Mouse (Mus musculus): ENCODE results near the gene Gm42906. TPM values are rescaled to one million over a fixed set of nuclear protein-coding genes. Genes with fewer than 3 reads are reported as not detected.

Gm42906 gene
- total RNA-seq, 2 experiments from 2014 or later, result not detected

DNA sequence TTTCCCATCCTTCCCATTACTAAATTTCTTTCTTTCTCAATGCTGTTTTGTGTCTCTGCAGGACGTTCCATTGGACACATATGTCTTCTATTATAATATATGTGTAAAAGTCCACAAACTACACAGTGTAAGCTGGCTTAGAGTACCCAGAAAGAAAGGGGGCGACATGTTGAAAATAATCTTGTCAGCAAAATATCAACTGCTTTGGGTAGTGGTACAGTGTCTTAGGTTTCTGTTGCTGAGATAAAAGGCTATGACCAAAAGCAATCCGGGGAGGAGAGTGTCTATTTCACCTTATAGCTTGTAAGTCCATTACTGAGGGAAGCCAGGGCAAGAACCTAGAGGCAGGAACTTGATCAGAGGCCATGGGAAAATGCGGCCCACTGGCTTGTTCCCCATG is 293.8 kb downstream of the Gm42906 start:
- no peak for ATAC-seq (replicated peaks; ENCODE audit: low FRiP score, poor library complexity, severe bottlenecking)

DNA sequence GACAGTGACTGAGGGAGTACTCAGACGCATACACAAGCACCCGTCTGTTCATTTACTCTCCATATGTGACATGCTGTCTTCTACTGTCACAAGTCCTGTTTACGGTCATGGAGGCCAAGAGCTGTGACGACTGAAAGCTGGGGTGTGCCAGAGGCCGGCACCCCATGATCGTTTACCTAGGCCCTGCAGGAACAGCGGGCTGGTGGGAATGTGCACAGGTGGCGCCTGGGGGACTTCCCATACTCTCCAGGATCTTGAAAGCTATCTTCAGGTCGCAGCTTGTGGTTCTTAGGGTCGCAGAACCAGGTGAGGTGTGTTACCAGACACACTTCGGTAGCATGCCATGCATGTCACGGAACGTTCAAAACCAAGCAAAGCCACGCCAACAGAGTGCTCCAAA is 294.2 kb downstream of the Gm42906 start:
- ATAC-seq (replicated peaks; ENCODE audit: low FRiP score, poor library complexity, severe bottlenecking), result no peak

DNA sequence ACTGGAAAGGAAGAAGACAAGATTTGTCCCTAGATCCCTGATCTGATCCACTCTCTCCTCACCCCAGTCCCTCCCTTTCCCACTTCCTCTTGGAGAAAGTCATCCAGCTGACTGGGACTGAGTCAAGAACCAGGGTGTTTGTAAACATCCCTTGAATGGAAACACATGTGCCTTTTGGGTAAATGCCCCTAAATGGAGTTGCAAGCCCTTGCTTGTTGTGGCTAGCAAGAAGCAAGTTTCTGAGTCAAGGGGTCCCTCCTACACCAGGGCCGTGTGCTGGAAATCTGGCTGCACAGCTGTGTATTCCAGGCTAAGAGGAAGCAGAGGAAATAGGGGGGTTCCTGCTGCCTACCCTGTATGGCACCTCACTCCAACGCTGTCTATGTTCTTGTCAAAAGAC is 298.2 kb downstream of the Gm42906 start:
- no peak for ATAC-seq (replicated peaks; ENCODE audit: low FRiP score, poor library complexity, severe bottlenecking)

DNA sequence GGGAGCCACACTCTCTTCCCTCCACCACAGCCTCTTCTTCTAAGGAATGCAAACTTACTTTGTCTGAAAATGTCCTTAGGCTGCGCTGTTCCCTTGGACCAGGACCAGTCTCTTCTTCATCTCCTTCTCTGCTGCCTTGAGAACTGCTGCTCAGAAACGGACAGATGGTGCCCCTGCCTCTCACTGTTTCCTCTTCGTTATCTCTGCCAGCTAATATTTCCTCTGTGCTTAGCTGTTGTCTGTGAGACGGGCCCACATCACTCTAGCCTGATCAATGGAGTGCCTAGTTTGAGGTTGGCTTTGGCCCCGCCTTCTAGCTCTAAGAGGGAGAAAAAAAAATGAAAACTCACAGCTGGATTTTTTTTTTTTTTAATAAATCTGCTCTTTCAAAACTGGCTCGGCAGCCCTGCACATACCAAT is 300.7 kb downstream of the Gm42906 start:
- no peak for ATAC-seq (replicated peaks; ENCODE audit: low FRiP score, poor library complexity, severe bottlenecking)

DNA sequence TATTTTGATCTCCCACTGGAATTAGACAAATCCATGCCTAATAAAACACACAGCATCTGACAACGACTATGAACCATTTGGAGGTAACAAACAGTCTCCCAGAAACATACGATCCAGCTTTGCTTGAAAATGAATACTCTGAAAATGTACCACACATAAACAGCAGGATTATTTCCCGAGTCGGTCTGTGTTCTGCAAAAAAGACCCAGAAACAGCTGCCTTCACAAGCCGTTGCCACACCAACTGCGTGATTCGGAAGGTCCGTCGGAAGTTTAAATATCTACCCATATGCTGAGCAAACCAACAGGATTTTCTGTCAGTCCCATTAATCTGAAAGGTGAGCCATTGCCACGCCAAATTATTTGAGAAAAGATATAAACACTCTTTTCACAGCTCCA is 301.4 kb downstream of the Gm42906 start:
- ATAC-seq (replicated peaks; ENCODE audit: low FRiP score, poor library complexity, severe bottlenecking), result no peak

DNA sequence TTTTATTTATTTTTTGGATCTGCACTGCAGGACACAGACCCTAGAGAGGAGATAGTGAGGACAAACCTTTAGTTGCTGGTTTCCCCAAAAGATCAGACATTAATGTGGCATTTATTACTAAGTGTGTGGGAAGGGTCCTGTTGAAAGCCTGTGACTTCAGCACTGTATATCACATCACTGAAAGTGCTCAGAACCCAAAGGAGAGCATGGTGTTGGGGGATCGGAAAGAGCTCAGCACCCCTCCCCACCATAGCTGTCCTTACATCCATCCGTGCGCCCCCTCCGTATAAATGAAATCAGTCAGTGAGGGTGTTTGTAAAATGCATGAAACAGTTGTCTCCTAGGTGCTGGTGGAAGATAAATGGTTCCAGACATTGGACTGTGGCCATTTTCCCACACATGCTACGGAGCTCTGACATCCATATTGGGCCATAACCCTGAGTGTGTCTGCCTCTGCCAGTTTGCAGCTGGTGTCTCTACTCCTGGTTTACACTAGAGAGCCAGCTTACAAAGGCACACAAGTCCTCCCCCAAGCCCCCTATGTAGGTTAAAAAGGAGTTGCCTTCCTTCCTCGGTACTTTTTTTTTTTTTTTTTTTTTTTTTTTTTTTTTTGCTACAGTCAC is 301.9 kb downstream of the Gm42906 start:
- ATAC-seq (replicated peaks; ENCODE audit: low FRiP score, poor library complexity, severe bottlenecking), result no peak

DNA sequence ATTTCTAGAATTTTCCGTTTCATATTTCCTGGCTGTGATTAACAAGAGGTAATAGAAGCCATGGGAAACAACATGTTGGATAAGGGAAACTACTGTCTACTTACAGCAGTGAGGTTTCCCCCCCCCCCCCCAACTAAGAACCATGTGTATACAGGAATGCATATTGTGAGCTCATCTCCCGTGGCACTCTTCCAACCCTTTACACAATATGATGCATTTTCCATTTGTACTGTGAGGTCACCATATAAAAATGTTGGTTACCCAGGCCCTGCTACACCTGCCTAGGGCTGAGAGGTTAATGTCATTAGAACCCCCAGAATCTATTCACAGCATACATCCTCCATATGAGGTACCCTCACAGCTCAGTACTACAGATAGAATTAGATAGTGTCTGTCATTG is 310.1 kb downstream of the Gm42906 start:
- no peak for ATAC-seq (replicated peaks; ENCODE audit: low FRiP score, poor library complexity, severe bottlenecking)

DNA sequence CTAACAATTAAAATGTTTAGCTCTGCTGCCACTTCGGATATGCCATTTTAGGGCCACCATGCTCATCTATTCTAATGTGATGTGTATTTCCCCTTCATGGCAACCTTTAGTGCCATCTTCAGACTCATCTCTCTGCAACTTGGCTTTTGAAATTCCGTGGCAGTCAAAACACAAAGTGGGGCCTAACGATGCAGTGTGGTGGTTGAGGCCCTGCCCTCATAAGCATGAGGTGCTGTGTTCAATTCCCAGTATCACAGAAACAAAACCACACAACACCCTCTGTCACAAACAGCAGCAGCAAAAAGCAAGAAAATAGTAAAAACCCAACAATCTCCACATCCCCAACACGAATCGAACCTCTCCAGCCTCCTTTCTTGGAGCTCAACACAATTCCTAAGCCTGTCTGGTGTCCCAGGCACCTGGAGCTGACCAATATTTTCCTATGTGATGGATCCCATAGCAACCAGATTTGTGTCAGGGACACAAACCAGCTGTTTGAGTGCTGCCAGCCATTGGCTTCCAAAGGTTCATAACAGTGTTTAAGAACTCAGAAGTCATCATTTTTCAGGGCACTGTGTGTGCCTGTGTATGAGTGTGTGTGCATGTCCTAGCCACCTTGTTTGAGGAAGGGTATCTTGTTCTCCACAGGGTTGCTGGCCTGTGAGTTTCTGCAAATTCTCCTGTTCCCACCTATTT is 311.6 kb downstream of the Gm42906 start:
- no peak for ATAC-seq (replicated peaks; ENCODE audit: low FRiP score, poor library complexity, severe bottlenecking)

DNA sequence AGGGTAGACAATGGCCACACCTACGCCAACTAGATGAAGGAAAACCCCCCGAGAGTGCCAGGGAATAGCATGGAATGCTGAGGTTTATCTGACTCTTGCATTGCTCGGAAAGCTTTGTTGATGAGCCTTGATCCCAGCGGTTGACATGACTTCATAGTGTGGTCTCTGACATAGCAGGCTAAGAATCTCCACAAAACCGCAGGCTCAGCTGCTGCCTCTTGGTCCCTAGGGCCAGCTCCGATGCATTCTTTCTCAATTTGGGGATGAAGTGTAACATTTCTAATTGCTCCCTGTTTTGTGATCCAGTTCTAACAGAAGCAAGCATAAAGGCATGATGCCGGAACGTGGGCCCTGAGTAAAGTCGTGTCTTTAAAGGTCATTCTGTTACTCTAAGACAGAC is 315.2 kb downstream of the Gm42906 start:
- ATAC-seq (replicated peaks; ENCODE audit: low FRiP score, poor library complexity, severe bottlenecking), result no peak

DNA sequence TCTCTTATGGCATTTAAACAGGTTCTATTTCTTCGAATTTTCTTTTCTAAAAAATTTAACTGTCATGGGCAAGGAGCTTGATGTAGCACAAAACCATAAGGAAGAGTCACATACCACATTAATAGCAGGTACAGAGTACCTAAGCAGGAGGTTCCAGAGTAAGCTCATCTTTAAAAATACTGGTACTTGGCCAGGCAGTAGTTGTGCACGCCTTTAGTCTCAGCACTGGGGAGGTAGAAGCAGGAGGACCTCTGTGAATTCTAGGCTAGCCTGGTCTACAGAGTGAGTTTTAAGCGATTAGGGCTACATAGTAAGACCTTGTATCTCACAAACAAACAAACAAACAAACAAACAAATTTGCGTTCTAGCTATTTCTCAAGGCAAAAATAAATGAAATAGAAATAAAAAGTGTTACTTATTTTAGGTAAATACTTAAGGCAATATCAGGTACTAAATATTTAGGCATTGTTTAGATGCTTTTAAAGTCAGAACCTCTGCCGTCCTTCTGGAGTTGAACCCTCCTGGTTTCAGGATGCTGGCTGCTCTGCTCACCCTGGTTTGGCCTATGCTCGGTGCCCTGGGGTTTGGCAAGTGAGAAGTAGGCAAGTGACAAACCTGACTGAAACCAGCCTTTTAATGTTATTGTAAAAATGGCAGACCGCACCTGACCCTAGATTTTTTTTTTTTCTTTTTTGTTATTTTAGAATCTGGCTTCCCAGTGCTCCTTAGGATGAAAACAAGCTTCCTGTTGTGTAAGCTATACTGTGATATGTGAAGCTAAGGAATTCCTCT is 316.7 kb downstream of the Gm42906 start:
- no peak for ATAC-seq (replicated peaks; ENCODE audit: low FRiP score, poor library complexity, severe bottlenecking)

DNA sequence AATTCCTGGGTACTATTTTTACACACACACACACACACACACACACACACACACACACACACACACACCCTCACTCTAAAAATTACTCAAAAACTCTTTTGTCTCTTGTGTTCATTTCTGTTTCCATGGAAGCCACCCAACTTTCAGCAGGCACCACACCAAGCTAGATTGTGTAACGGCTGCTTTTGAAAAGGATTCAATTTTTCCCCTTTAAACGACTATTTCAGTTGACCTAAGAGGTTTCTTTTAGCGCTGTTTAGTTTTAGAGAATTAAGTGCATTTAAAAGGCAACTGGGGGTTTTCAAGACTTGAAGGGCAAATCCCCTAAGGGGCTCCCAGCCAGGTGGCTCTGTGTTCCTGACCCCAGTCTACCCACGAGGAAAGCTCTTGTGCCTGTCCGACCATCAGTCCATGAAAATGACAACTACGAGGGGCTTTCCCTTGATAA is 317.5 kb downstream of the Gm42906 start:
- no peak for ATAC-seq (replicated peaks; ENCODE audit: low FRiP score, poor library complexity, severe bottlenecking)

DNA sequence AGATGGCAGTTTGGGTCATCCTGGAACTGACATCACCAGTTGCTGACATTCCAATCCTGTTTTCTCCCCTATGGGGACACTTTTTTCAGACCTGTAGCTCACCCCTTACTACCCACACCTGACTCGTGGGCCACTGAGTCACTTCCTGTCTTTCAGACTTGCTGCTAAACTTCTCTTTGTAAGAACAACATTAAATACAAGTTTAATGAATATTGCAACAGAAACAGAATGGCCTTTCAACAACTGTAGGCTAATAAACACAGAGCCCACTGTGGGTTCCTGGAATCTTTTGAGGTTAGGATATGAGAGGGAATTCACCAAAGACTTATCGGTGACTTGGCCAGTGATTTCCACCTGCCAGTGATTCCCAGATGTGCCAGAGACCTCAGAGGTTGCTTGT is 318.1 kb downstream of the Gm42906 start:
- no peak for ATAC-seq (replicated peaks; ENCODE audit: low FRiP score, poor library complexity, severe bottlenecking)

DNA sequence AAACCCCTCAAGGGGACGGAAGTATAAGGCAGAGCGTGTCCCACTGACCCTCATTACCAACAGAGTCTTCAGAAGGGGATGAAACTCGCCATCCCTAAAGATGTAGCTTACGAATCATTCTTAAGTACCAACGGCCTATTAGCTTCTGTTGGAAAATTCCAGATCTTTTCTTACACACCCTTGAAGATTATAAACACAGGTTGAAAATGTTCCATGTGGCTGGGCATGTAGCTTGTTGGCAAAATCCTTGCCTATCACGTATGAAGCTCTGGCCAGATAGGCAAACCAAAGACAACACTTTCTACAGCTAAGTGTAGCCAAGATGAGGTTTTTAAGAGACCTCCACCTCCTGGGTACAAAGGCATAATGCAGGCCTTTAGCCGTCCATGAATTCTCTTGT is 319.0 kb downstream of the Gm42906 start:
- no peak for ATAC-seq (replicated peaks; ENCODE audit: low FRiP score, poor library complexity, severe bottlenecking)

DNA sequence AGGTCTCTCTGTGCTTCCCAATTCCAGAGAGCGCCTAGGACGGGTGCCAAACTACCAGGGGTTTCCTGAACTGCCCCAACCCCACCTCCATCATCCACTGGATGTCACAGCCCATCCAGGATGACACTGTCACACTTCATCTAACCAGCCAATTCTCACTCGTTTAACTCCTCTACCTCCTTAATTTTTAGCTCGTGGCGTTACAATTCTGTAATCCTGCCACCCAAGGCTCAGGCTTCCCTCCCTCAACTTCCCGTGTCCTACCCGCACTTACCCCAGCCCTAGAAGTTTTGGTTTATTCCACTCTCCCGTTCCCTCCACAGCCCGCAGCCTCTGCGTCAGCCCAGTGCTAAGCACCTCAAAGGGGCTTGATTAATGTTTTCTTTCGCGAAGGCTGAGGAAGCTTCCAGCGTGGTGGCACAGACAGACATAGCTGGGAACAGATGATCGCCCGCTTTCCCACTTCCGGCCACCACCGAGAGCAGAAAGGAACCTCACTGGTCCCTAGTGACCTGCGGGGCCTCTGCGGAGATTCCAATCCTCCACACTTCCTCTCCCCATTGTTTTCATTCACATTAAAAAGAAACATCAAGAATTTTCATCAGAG is 319.6 kb downstream of the Gm42906 start:
- no peak for ATAC-seq (replicated peaks; ENCODE audit: low FRiP score, poor library complexity, severe bottlenecking)

DNA sequence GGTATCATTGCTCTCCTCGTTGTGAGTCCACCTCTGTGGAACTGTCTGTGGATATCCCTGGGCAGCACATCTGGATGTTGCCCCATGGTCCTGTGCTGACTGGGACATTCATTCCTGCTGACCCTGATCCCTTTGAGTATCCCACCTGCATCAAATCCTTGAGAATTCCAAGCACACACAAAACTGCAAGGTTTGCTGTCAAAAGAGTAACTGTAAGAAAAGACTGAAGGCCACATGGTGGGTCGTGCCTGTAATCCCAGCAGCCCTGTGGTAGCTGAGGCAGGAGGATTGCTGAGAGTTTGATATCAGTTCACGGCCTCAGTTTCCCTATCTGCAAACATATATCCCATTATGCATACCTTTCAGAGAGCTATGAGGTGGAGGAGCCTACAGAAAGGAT is 321.1 kb downstream of the Gm42906 start:
- ATAC-seq (replicated peaks; ENCODE audit: low FRiP score, poor library complexity, severe bottlenecking), result no peak

DNA sequence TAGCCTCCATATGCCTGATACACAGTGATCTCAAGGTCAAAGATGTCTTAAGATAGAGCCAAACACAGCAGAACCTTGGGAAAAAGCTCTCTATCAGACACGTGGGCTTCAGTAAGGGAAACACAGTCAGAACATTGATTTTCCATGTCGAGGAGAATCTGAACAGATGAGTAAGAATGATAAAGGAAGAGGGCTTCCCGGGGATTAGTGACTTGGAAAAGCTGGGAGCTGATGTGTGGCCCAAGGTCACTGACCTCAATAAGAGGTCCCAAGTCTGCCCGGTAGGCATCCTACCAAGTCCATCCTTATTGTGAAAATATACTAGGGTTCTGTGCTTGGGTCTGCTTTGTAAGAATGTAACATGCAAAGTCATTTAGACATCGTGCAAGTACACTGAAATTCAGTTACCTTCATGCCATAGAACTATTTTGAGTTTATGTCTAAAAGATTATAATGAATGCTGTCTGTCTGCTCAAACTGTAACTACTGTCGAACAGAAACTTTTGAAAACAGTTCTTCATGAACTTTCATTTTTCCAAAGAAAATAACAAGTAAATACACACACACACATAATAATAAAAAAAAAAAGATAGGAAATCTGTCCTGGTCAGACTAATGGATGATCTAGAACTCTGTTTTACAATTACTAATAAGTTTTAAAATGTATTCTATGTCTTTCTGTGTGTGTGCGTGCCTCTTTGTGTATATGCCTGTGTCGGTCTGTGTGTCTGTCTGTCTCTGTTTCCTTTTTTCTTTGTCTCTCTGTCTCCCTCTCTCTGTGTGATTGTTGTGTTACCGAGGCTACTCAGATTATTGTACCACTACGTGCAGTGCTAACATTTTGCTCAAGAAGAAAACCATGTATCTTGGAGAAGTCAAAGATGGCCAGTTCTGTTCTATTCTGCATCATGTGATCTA is 322.6 kb downstream of the Gm42906 start:
- ATAC-seq (replicated peaks; ENCODE audit: low FRiP score, poor library complexity, severe bottlenecking), result no peak

DNA sequence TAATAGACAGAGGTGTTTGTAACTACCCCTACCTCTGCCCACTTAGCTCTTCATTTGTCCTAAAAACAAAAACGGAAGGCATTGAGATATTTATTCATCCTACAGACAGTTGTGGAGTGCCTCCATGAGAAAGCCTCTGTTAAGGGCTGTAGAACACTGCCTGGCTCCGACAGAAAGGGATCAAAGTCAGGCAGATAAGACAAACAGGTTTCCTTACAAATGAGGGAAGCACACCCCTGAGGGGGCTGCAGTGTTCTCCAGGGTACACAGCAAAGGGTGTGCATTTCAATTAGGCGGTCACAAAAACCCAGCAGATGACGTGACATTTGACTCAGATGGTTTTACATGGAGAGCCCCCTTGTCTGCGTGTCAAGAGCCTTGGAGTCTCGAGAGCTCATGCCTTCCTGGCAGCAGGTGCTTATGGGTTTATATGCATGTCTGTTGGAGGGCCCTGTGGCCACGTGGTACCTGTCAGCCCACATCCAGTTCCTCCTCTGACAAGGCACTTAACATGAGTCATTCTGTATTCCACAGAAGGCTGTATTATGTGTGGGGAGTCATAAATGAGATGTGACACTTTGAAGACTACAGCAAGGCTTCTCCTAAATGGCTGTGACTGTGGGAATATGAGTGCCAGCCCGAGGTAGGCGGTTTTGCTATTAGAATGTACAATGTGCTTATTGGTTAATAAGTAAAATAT is 323.5 kb downstream of the Gm42906 start:
- no peak for ATAC-seq (replicated peaks; ENCODE audit: low FRiP score, poor library complexity, severe bottlenecking)

DNA sequence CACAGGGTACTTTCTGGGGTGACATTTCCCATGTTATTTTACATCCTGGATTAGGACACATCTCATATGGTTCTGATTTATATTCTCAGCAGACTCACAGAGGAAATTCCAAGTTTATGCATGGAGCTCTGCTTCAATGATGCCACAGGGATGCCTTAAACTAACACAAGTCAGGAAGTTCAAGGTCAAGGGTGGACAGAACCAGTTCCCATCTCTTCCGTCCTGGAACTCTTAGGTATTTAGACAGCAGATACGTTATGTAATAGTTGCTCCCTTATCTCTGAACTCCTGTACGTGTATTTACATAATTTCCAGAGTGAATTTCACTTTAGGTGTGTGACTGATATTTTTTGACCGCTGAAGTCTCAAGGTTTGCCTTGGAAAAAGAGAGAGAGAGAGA is 324.7 kb downstream of the Gm42906 start:
- ATAC-seq (replicated peaks; ENCODE audit: low FRiP score, poor library complexity, severe bottlenecking), result no peak

DNA sequence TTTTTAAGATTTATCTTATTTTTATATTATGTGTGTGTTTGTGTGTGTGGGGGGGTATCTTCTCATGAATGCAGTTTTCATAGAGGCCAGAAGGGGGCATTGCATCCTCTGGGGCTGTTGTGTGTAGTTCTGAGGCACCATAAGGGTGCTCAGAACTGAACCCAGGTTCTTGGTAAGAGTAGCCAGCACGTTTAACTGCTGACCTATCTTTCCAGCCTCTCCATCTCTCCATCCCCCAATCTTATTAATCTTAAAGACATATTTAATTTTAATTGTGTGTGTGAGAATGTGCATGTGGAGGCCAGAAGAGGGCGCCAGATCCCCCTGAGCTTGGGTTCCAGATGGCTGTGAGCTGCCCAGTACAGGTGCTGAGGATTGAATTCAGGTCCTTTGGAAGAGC is 325.7 kb downstream of the Gm42906 start:
- ATAC-seq (replicated peaks; ENCODE audit: low FRiP score, poor library complexity, severe bottlenecking), result no peak

Measured in erythroblast, adult 5-6 weeks (primary cell).